Mouse (Mus musculus) spleen, adult 2 months (tissue): ENCODE results near the gene Rho. TPM values are rescaled to one million over a fixed set of nuclear protein-coding genes. Genes with fewer than 3 reads are reported as not detected.

Experiments used
- DNase-seq, 2 experiments: peaks; one replicate each; pipeline versions ENCODE4 v3.0.0 to v3.0.0-alpha.2; 2012 to 2021; ENCODE audit warnings: low spot score in 2 of 2, low read depth in 1 of 2
- H3K27ac ChIP-seq: fragments of 200-500 bp; 2 replicates; pipeline ENCODE4 v1.5.1; 2012; ENCODE audit warnings: low read length, inconsistent platforms; ENCODE audit not compliant: insufficient read depth
- H3K27me3 ChIP-seq: fragments of 200-500 bp; 2 replicates; pipeline ENCODE4 v1.6.1; 2012; ENCODE audit warnings: mild to moderate bottlenecking, moderate library complexity, low read length, inconsistent platforms; ENCODE audit not compliant: control insufficient read depth, insufficient read depth
- H3K36me3 ChIP-seq: fragments of 200-500 bp; 2 replicates; pipeline ENCODE4 v1.6.1; 2012; ENCODE audit warnings: mild to moderate bottlenecking, low read length, inconsistent platforms; ENCODE audit not compliant: control insufficient read depth, insufficient read depth
- H3K4me1 ChIP-seq: fragments of 200-500 bp; 2 replicates; pipeline ENCODE4 v1.6.1; 2011; ENCODE audit warnings: inconsistent platforms; ENCODE audit not compliant: control insufficient read depth, insufficient read depth, insufficient read length
- H3K4me3 ChIP-seq: fragments of 200-500 bp; 2 replicates; pipeline ENCODE4 v1.5.1; 2011; ENCODE audit warnings: mild to moderate bottlenecking, inconsistent platforms; ENCODE audit not compliant: insufficient read depth, insufficient read length; ENCODE audit errors: extremely low read depth
- CTCF ChIP-seq: fragments of 200-500 bp; IDR thresholded peaks from 2 replicates; pipeline ENCODE4 v1.5.1; 2011; ENCODE audit warnings: mild to moderate bottlenecking, inconsistent platforms; ENCODE audit not compliant: insufficient read depth, insufficient read length, insufficient replicate concordance; ENCODE audit errors: extremely low read depth
- POLR2A ChIP-seq: fragments of 200-500 bp; IDR thresholded peaks from 2 replicates; pipeline ENCODE4 v1.6.1; 2011; ENCODE audit warnings: low read depth, low read length, inconsistent platforms
- WGBS: fragments of 180-500 bp; shearing (Covaris S2); methylation state at CpG from one replicate; pipeline ENCODE4 v1.1.7; 2018; 5-methylcytosine and 5-hydroxymethylcytosine counted together
- polyA plus RNA-seq: library from polyadenylated mRNA; depleted of rRNA; stranded (reverse); fragments of >200 nt; gene quantifications from 2 replicates; pipeline ENCODE4 v1.2.3, GENCODE M21; 2012

Gene Rho
- polyA plus RNA-seq, 1 experiment: 0.37 TPM

DNA sequence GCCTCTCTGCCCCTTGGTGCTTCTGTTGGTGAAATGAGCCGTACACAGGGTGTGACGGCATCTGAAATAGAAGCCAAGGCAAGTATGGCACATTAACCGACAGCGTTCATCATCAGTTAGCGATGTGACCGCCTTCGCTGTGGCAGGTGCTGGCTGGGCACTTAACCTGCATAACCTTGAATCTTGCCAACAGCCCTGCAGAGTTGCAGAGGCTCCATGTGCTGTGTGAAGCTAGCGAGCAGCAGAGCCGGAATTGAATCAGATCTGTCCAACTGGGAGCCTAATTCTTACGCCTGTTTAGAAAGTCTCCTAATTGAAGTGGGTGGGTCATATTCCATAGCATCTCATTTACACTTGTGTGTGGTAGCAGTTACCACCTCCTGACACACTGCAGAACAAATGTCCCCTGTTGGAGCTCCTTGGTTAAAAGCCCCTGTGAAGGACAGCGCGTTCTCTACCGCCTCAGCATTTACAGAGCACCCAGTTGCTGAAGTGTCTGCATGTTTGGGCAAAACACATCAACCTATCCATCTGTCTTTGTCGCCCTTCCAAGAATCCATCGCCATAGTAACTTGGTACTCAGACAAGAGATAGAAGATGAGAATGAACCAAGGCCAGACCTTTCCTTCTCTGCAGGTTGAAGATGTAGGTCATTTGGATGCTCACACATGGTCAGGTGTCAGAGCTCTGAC, 16.9 kb upstream of the Rho start:
- WGBS: 96% methylated on average over 15 of the region's 15 CpGs
- H3K27ac ChIP-seq: no peak overlapping the region
- TF ChIP-seq POLR2A (no peak), CTCF (no peak)
- no peak for DNase-seq
- H3K4me1 ChIP-seq: peaks cover 5% of the 10 kb centered on the region; the same call in 1 of the 2 replicates
- no peak overlapping the region for H3K4me3 ChIP-seq
- no peaks in the 10 kb centered on the region for H3K27me3 ChIP-seq
- H3K36me3 ChIP-seq: no peaks in the 10 kb centered on the region

DNA sequence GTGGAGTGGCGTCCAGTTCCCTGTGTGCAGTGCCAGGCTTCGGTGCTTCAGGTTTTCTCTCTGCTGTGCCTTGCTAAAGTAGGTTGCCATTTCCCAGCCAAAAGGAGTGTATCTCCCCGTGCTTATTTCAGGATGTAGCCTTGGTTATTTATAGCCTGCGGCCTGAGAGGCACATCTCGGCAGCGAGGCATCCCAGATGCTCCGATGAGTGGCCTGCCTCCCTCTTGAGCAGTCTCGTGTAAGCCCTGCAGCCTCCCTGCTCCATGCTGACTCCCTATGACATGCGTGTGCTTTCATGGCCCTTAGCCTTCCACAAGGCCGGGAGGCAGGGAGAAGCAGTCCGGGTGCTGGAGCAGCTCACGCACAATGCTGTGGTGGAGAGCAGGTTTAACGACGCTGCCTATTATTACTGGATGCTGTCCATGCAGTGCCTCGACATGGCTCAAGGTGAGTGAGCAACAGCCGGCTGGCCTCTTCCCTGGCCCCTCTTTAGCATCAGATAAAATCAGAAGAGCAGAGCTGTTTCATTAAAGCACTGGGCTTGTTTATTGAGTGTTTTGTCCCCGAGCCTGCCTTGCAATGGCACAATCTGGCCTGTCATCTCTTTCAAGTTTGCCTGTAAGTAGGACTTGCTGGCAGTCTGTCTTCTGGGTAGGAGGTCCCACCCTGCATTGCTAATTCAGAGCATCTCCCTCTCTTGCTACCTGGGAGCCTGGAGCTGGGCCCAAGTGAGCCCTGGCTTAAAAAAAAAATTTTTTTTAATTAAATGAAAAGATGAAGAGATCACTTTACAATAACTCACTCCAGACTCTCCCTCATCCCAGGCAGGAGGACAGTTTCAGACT, 15.7 kb upstream of the Rho start:
- TF ChIP-seq CTCF (no peak), POLR2A (no peak)
- H3K27me3 ChIP-seq: no peaks in the 10 kb centered on the region
- DNase-seq: no peak
- no peaks in the 10 kb centered on the region for H3K36me3 ChIP-seq
- no peak overlapping the region for H3K4me3 ChIP-seq
- 83% methylated on average over 17 of the region's 17 CpGs for WGBS
- peaks cover 1% of the 10 kb centered on the region; the same call in 1 of the 2 replicates for H3K4me1 ChIP-seq
- no peak overlapping the region for H3K27ac ChIP-seq

DNA sequence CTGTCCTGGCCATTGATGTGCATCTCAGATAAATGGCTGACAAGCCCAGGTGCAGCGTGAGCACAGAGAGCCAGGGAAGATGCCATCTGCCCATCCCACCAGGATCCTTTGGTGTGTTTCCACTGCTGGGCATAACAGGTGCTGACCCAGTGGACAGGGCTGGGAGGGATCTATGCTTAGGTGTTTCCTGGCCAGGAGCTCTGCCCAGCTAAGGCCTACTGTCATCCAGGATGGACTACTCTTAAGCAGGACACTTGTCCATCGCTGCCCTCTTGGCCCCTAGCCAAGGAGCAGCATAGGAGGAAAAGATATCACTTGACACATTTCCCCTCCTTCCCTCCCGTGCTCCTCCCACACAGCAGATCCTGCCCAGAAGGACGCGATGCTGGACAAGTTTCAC, 14.9 kb upstream of the Rho start:
- H3K27ac ChIP-seq: no peak overlapping the region
- 88% methylated on average over 5 of the region's 5 CpGs for WGBS
- no peaks in the 10 kb centered on the region; the same call in 1 of the 2 replicates for H3K4me1 ChIP-seq
- TF ChIP-seq CTCF (no peak), POLR2A (no peak)
- no peaks in the 10 kb centered on the region for H3K36me3 ChIP-seq
- DNase-seq: no peak
- H3K27me3 ChIP-seq: no peaks in the 10 kb centered on the region
- no peak overlapping the region for H3K4me3 ChIP-seq

DNA sequence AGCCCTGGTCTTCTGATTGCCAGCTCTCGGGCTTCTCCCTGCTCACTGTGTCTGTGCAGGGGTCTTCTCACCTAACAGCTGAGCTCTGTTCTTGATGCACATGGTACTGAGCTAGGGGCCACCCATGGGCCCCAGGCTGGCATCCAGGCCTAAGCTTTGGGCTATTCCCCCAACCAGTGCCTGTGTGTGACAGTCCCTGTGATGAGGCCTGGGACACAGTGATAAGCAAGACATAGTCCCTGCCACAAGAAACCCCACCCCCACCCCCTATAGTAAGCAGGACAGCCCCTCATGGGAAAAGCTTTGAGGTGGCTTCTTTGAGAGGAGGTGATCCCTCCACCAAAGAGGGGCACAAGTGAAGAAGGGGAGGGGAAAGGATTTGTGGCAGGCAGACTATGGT, 12.9 kb upstream of the Rho start:
- Histone ChIP-seq H3K4me3 (no peak overlapping the region), H3K27me3 (no peaks in the 10 kb centered on the region), H3K36me3 (no peaks in the 10 kb centered on the region), H3K27ac (no peak overlapping the region), H3K4me1 (no peaks in the 10 kb centered on the region; the same call in 1 of the 2 replicates)
- TF ChIP-seq POLR2A (no peak), CTCF (no peak)
- DNase-seq: no peak
- 93% methylated on average over 1 of the region's 1 CpGs for WGBS

DNA sequence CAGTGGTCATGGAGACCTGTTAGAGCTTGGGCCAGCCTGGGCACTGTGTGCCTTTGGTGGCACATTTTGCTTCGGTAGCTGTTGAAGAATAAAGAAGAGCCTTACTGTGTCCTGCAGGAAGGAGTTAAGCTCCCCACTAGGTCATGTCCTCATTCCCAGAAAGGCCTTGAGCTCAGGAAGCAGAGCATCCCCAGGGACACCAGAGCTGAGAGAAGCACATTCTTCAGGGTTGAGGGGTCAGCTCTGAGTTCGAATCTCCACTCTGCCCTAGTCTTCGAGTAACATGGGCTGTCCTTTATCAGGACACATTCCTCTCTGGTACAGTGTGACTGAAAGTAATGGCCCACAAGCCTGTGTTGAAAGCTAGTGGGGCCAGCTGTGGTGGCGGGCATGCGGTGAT, 11.7 kb upstream of the Rho start:
- DNase-seq: no peak

DNA sequence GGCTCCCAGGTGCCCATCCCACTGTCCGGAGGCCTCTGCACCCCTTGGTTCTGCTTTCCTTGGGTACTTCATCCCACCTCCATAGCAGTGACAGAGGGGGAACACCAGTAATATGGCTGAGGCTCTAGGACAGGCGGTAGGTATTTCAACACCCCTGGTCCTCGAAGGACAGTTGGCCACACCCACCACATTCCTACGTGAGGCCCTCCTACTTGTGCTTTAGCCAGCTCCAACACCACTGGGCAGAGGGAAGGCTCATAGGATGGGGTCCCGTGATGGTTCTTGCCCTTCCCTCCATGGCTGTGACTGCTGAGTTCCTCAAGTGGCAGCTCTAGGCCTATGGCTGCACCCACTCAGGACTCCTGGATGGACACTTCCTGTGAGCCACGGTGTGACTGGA, 6.7 kb upstream of the Rho start:
- no peak overlapping the region for H3K4me3 ChIP-seq
- no peaks in the 10 kb centered on the region for H3K27me3 ChIP-seq
- no peak overlapping the region for H3K27ac ChIP-seq
- no peak for DNase-seq
- TF ChIP-seq CTCF (no peak), POLR2A (no peak)
- H3K4me1 ChIP-seq: no peaks in the 10 kb centered on the region
- WGBS: 87% methylated on average over 6 of the region's 6 CpGs
- no peaks in the 10 kb centered on the region for H3K36me3 ChIP-seq

More for the DNA sequence above, 11.7 kb upstream of the Rho start:
- Histone ChIP-seq H3K4me3 (no peak overlapping the region), H3K27ac (no peak overlapping the region), H3K27me3 (no peaks in the 10 kb centered on the region), H3K4me1 (no peaks in the 10 kb centered on the region; the same call in 1 of the 2 replicates), H3K36me3 (no peaks in the 10 kb centered on the region)
- WGBS: 93% methylated on average over 5 of the region's 5 CpGs
- no peak for TF ChIP-seq CTCF
- TF ChIP-seq POLR2A: no peak
